Mouse (Mus musculus) heart, adult 18-20 months (tissue): ENCODE measurements at regions not wholly inside any gene's neighbourhood (a gene's known extent, or its start where the extent isn't known, plus 50 kb on each side); places are given as distances from the start of the nearest gene placed in this dataset.

Source experiments
- DNase-seq, 2 experiments: peaks; one replicate each; pipeline ENCODE4 v3.0.0; 2021 to 2022; ENCODE audit warnings: mixed read lengths in 1 of 2

DNA sequence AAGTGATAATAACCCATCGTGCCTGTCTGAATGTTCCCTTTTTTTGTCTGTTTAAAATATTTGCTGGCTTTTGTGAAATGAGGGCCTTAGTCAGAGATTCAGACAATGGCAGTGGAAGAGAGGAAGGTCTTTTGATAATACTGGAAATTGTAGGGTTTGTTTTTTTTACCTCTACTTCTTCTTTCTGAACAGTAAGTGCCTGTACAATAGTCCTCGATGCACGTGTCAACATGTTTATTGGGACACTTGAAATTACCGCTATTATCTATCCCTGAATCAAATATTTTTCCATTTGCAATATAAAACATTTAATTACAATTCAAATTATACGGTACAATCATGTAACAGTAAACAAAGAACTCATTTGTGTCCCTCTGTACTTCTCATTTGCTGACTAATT, 733.5 kb downstream of the Fam19a2 start:
- DNase-seq: no peak

DNA sequence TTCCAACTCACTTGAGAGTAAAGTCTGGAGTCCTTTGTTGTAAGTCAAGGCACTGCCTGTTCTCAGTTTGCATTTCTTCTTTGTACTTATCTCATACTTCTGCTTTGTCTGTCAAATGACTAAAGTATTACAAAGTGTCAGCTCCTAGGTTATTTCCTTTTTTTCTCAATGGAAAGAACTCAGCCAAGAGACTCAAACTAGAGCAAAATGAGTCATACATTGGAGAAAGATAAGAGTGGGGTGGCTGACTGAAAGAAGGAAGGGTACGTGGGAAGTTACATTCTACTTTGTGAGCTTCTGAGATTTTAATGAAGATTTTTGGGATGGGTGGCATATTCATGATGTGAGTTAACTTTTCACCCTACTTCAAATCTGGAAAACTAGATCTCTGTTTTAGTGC, 735.2 kb downstream of the Fam19a2 start:
- no peak for DNase-seq

DNA sequence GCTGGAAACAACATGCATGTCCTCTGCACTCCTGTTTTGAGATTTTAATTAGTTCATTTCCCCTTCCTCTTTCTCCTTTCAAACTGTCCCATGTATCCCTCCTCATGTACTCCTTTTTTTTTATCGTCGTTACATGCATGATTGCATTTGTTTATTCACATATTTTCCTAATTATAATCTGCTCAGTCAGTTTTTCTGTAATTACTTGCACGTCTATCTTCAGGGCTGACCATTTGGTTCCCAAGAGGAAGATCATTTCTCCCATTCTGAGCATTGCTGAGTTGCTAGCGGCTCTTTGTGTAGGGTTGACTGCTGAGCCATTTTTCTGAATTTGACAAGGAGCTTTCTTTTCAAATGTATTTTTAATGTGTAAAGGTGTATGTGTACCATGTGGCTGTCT, 781.2 kb downstream of the Fam19a2 start:
- DNase-seq: no peak

DNA sequence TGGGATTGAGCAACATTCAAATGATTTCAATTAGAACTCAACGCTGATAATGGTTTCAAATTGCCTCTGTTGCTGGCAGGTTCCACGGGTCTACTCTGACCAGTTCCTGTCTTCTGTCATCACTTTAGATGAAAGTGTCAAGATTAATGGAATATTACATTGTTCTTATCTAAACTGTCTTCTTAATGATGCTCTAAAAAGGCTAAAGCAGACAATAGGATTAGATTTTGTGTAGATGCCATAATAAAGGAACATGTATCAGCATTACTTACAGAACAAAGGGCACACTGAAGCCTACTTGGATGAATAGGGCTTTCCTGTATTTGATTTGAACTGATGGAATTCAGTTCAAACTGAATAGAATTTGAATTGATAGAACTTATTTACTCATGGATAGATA, 782.0 kb downstream of the Fam19a2 start:
- DNase-seq: no peak

DNA sequence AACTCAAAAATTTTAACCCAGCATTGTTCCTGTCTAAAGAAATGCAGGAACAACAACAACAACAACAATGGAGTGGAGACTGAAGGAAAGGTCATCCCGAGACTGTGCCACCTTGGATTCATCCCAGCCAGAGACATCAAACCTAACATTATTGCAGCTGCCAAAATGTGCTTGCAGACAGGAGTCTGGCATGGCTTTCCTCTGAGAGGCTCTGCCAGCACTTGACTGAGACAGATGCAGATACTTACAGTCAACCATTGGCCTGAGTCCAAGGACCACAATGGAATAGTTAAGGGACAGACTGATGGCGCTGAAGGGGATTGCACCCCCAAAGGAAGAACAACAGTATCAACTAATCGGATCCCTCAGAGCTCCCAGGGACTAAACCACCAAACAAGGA, 819.0 kb downstream of the Fam19a2 start:
- DNase-seq: peak; percentile 55 to 67

DNA sequence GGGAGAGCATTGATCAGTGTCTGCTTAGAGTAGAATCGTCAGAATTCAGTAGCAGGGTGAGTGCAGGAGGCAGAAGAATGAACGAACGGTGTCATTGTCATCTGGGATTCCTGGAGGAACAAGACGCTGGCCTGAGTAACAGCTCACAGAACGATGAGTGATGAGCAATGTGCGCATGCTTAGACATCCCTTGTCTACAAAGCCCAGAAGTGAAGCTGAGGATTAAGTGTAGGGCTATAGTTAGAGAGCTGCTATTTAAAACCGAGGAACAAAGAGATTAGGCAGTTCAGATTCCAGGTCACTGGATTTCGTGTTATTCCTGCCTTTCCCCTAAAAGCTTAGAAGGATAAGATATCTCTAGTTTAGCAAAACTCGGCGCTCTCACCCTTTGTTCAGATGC, 826.8 kb downstream of the Fam19a2 start:
- no peak for DNase-seq

DNA sequence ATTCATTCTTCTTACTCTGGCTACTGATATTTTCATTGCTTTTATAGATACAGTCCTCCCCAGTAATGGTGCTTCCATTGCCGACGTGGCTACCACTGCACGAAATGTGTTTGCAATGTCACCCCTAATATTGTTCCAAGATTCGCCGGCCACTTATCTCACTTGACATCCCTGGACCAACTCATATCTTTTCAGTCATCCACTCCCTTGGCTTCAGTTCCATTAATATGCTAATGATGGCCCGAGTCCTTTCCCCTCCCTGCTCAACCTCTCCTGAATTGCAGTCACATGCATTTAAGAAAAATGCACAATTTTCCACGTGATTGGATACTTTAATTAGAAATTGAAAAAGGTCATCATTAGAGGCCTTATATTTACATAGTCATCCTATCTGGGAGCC, 827.6 kb downstream of the Fam19a2 start:
- no peak for DNase-seq

DNA sequence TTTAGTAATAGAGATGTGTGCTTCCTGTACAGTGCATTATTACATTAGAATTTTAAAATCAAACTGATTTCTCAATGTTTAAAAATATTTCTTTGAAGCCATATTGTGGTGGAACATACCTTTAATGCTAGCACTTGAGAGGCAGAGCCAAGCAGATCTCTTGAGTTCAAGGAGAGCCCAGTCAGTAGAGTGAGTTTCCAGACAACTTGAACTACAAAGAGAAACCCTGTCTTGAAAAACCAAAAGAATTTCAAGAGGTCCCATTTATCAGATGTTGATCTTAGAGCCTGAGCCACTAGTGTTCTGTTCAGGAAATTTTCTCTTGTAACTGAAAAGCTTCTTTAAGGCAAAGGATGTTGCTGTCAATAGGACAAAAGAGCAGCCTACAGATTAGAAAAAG, 855.8 kb downstream of the Fam19a2 start:
- DNase-seq: no peak

DNA sequence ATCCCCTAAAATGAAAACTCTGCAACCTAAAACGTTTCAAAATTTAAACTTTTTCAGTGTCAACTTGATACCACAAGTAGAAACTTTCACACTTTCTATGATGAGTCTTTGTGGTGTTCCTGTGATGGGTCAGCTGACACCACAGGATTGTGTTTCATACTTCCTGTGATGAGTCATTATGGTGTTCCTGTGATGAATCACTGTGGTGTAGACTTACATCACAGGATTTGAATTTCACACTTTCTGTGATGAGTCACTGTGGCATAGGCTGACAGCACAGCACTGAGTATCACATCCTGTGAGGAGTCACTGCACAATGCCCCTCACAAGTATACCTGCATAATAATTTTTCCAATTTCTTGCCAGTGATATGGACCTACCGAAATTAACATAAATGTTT, 874.7 kb downstream of the Fam19a2 start:
- DNase-seq: no peak

DNA sequence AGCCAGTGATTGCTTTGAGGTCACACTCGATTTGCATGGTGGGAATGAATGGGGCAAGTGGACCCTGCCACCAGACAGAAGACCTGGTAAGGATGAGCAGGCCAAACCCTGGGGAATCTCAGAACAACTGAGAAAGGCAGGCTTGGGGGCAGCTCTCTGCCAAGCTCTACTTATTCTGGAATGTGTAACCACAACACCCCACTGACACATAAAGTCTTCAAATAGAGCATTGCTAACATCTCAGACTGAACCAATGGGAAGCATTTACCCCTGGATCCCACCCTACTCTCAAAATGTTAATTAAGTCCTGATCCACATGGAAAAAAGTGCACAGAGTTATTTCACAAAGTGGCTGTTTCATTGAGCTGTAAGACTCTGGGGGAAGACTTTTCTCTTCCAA, 878.5 kb downstream of the Fam19a2 start:
- no peak for DNase-seq

DNA sequence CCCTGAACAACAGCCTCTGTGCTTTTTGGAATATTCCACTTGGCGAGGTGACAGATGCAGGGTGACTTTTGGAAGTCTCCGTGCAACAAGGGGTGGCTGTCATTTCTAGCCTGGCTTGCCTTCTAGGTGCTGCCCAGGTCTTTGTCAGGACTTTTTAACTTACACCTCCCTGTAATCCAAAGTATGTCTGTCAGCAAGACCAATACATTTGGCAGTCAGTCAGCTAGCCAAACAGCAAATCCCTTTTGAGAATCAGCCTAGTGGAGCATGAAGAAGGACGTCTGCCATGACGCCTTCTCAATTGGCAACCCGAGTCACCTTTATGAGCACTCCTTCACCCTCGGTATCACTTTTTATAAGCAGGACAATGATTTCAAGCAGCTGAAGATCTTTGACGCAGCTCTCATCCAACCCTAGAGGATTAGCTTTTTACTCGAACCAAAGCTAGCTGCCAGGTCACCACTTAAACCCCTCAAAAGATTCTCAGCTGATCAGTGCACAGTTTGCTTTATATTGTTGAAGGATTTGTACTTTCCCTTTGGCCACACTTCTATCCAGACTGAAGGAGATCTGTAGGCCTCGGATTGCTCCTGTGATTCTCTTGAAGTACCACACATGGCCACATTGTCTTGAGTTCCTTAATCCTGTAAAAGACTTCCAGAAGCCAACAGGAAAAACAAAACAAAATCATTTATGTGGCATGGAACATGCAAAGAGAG, 883.1 kb downstream of the Fam19a2 start:
- peak; percentile 4 to 16 for DNase-seq

DNA sequence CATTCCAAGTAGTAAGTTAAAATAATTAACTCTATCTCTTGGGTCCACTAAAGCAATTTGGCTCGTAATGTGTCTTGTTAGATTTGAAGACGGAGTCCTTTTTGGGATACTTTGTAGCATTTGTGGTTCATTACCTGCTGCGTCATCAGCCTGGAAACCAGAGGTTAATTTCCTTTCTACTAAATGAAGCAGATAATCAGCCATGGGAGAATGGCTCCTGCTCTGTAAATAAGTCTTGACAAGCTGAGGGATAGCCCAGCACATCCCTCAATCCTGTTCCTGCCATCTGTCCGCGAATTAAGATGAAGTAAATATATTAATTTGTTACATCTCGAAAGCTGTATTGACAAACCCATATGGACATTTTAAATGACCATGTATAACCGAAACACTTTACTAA, 899.6 kb downstream of the Fam19a2 start:
- no peak for DNase-seq

DNA sequence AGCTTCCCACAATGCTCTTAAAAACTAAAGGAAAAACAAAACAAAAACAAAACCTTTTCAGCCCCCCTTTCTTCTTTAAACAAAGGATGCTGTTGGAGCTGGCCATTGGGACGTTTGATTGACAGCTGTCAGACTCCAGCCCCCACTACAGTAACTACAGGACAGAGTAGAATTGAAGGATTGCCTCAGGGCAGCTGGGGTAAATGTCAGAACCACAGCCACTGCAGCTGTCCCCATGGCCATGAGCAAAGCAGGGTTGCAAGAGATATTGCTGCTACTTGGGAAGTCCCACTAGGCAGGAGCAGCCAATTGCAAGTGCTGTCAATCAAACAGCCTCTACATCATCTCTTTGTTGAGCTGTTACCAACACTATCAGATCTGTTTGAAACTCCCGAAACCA, 911.8 kb downstream of the Fam19a2 start:
- DNase-seq: no peak

DNA sequence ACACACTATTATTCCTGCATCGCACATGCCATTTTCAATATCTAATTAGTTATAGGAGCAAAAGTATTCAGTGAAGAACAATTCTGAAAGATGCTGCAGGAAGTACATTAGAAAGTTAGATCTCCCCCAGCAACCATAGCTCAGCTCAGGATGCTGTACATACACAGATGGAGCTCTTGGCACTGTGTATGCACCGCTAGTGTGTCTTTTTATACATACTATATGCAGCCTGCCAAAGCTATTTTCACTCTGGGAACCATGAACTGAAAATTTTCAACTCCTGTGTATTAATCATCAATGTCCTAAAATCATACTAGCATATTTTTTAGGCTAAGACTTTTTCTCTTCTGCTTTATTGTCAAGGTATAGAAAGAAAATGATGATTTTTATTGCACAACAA, 944.5 kb downstream of the Fam19a2 start:
- no peak for DNase-seq

DNA sequence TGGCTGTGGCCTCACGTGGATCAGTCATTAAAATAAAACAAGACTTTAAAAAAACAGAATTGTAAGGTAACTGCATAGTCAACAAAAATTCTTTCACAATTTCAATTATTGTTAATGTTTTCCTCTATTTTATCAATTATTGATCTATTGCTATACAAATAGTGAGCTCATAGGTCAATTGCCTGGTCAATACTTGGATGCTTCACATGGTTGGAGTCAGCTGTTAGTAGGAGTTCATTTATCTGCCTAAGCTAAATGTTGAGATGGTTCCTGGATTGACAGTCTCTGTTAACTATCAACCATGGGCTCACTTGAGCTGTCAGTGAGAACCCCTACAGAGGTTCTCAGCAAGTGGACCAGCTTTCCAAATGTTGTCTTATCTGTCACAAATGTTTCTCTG, 955.7 kb downstream of the Fam19a2 start:
- no peak for DNase-seq

DNA sequence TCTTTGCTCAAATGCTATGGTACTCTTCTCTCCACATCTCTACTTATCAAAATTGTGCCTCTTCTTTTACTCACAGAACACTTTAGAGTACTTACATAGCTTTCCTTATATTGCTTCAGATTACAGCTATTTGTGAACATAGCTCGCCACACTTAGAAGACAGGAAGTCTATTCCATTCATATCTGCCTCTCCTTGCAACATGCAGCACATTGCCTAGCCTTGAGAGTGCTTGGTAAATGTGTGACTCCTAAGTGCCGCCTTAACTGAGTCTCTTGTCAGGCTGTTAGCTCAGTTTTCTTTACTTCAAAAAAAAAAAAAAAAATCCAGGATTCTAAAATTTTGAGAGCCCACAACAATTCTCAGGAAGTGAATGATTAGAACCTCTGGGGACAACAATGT, 958.3 kb downstream of the Fam19a2 start:
- DNase-seq: no peak

DNA sequence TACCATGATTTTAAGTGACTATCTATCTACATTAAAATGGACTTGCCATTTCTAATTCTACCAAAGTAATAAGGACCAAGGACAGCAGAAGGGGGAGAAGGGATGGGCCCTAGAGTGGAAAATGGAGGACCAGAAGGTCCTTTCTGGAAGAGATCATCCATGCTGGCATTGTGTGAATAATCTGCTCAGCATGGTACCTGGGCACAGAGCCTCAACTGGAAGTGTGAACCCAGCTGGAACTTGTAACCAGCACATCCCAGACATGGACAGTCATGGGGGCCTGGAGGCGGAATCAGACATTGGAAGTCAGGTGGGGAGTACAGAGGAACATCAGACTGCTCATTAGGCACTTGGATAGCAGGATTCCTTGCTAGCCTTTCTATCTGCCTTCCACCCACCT, 963.3 kb downstream of the Fam19a2 start:
- no peak for DNase-seq

DNA sequence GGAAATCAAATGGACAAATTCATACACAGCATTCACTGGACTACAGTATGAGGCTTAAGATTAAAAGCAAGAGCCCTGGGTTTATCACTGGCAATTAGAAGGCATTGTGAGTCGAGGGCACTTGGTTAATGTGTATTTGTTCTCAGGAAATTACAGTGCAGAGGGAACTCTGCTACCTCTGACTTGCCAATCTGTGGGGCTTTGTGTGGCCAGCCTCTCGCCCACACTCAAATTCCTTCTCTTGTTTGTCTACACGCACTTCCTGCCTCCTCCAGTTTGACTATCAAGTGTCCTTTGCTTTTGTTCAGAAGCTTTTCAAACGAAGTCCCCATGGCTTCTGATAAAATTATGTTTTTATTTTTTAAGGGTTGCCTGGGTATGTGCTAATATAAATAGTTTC, 985.6 kb downstream of the Fam19a2 start:
- DNase-seq: no peak

DNA sequence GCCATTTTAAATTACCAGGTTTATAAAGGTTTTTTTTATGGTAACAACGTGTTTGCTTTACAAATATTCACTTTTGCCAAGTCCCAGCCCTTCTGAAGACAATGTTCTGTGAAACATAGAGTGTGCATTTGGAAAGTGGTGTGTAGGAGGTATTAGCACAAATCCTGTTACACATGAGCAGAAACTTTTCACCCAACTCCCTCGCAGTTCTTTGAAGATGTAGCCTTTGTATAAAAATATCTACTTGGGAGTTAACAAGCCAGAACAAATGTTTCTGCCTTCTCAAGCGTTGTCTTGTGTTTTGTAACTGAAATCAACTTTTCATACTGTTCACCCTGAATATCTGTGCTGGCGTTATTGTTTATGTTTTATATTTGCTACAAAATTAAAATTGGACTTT, 986.2 kb downstream of the Fam19a2 start:
- no peak for DNase-seq

DNA sequence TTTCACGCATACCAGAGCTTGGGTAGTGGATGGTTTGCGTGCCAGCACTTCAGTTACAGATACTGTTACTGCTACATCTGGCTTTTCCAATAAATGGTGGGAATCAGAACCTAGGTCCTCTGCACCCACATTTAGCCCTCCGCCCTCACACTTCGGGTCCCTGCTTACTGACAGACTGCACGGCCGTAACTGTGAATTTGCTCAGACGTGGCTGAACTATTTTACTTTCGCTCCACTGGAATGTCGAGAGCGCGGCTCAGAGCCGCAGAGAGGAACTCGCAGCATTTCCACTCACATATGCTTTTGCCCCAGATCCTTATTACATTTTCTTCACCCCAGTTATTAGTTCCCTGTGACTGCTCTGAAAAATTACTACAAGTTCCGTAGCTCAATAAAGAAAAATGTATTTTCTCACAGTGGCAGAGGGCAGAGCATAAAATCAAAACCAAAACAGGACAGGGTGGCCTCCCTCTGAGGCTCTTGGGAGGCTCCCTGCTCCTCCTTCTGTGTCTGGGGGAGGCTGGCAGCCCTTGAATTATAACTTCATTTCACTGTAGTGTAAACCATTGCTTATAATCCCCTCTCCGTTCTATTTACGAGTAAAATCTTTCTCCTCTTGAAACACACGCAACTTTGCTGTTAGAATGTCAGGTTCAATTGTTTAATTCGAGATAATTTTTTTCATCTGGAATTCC, 1024.7 kb downstream of the Fam19a2 start:
- DNase-seq: peak; percentile 2 to 13

DNA sequence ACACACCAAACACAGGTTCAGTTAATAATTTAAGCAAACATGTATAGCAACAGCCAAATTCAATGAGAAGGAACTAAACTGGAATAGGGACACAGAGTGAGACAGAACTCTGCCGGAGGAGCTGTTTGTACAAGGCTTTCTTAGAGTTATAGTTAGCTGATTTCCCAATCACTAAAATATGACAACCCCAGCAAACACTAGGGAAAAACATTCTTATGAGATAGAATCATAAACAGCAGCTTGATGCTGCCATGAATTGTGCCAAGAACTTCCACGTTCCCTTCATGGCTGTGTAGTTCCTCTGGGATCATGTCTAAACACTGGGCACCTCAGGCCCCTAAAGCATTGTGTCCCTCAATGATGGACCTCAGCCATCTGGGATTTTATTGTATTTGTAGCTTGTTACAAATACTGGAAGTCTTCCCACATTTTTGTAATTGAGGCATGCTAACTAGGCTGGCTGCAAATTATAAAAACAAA, 1033.4 kb downstream of the Fam19a2 start:
- peak; percentile 16 to 23 for DNase-seq

DNA sequence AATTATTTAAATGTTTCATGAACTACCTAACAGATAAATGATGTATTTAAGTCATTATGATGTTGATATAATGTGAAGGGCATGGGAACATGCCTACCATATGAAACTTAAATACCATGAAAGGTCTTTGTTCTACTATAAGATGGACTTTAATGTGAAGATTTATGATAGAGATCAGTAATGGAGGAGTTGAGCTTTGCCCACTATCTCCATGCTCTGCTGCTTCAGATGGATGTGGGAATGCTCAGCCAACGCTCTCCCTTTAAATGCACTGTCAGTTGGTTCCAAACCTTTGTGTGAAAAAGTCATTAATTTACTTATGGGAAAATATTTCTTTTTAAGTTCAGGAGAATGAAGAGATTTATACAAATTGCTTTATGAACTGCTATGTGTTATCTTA, 1040.9 kb downstream of the Fam19a2 start:
- DNase-seq: no peak

DNA sequence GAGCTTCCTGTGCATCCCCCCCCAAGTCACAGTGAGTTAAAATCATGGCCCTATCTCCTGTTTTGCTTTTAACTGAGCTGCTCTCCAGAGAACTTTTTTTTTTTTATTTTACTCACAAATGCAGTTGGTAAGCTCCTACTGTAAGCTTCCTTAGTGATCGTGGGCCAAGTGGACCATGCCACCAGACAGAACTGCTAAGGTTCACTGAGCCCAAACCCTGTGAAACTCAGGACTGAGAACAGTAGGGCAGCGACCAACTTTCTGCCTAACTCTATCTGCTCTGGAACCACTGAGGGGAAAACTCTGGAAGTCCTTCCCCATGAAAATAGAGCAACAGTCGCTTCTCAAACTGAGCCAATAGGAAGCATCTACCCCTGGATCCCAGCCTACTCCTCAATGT, 1041.8 kb downstream of the Fam19a2 start:
- DNase-seq: no peak

DNA sequence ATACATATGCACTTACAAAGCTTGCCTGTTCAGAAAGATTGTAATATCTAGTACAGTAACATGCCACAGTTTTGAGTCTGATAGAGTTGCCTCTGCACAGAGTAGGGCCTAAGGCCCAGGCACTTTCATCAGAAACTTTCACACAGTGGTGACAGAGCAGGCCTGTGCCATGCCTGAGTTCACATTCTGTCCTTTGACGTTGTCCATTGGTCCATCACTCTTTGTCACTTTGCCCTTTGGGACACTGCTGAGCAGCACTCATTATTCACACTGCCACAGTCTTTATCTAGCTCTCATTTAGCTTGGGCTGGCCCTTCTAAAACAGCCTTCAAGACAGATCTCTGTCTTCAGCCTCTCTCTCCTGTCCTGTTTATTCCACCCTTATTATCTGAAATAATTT, 1055.0 kb downstream of the Fam19a2 start:
- DNase-seq: no peak
